In genomic region chr4:129855051-129855970, GRCm38 (mm10) we compare ENCODE assay signal across 9 mouse cellular contexts. TPM values are rescaled to one million over a fixed set of nuclear protein-coding genes. Genes with fewer than 3 reads are reported as not detected.
DNase-seq lines count a peak whose midpoint lies in the region; ATAC-seq and TF ChIP-seq lines count a peak whose summit lies in the region.
"Had no signal": no experiment of that assay in that cellular context is flagged by ENCODE, and none has a peak within 500 bp of the region (broad histone marks: within the 10 kb centered on the region; RNA-seq: fewer than 3 reads in every experiment).

No protein-coding gene starts in this region.

- intact Hi-C loops in left cerebral cortex, postnatal 36 days (cut with DNase I) = no loop called here

- H3K9ac ChIP-seq in neural tube, embryonic 11.5 days (ENCODE audit: low read length) = no peak overlapping the region
- H3K9ac ChIP-seq in hindbrain, embryonic 13.5 days = no peak overlapping the region
- H3K9ac ChIP-seq in liver, embryonic 12.5 days = 0 out of 2 replicates have a peak overlapping the region, but pooled peaks have one; percentile 10
- no peak overlapping the region for H3K9ac ChIP-seq in stomach, postnatal 0 days (ENCODE audit: low read length)
- H3K9ac ChIP-seq in forebrain, embryonic 16.5 days (replicated peaks; ENCODE audit: low read depth, low read length) = no peak overlapping the region

- H3K9me3 ChIP-seq in neural tube, embryonic 11.5 days (ENCODE audit: control insufficient read depth, low read length) = no peaks in the 10 kb centered on the region
- H3K9me3 ChIP-seq in hindbrain, embryonic 13.5 days = no peaks in the 10 kb centered on the region
- H3K9me3 ChIP-seq in liver, embryonic 12.5 days (replicated peaks) = no peaks in the 10 kb centered on the region
- no peaks in the 10 kb centered on the region for H3K9me3 ChIP-seq in stomach, postnatal 0 days (ENCODE audit: control insufficient read depth, low read length)
- no peaks in the 10 kb centered on the region for H3K9me3 ChIP-seq in forebrain, embryonic 16.5 days (ENCODE audit: control insufficient read depth, low read length)

- no peak for TF ChIP-seq EP300 in stomach, postnatal 0 days (optimal IDR thresholded peaks at IDR 0.05)

- H3K4me2 ChIP-seq in neural tube, embryonic 11.5 days (ENCODE audit: low read depth) = no peak overlapping the region
- no peak overlapping the region for H3K4me2 ChIP-seq in hindbrain, embryonic 13.5 days
- peak overlapping the region; percentile 32 for H3K4me2 ChIP-seq in liver, embryonic 12.5 days
- no peak overlapping the region for H3K4me2 ChIP-seq in stomach, postnatal 0 days (replicated peaks; ENCODE audit: low read depth)
- no peak overlapping the region for H3K4me2 ChIP-seq in forebrain, embryonic 16.5 days (ENCODE audit: low read length)

- TF ChIP-seq CTCF in stomach, postnatal 0 days (IDR thresholded peaks at IDR 0.05; ENCODE audit: low read depth) = no peak

- H3K36me3 ChIP-seq in neural tube, embryonic 11.5 days (ENCODE audit: control insufficient read depth, insufficient read depth, low read length) = no peaks in the 10 kb centered on the region; the same call in 1 of the 2 replicates
- H3K36me3 ChIP-seq in hindbrain, embryonic 13.5 days = peaks cover 13% of the 10 kb centered on the region
- H3K36me3 ChIP-seq in liver, embryonic 12.5 days = peaks cover 16% of the 10 kb centered on the region
- peaks cover 5% of the 10 kb centered on the region; the same call in 1 of the 2 replicates for H3K36me3 ChIP-seq in stomach, postnatal 0 days (ENCODE audit: control insufficient read depth, insufficient read depth, low read length)
- H3K36me3 ChIP-seq in forebrain, embryonic 16.5 days (ENCODE audit: control insufficient read depth, insufficient read depth) = no peaks in the 10 kb centered on the region

- WGBS in neural tube, embryonic 11.5 days = 82% methylated on average over 16 of the region's 16 CpGs
- WGBS in hindbrain, embryonic 13.5 days = 78% methylated on average over 16 of the region's 16 CpGs
- 49% methylated on average over 16 of the region's 16 CpGs for WGBS in liver, embryonic 12.5 days (ENCODE audit: insufficient replicate concordance)
- WGBS in stomach, postnatal 0 days = 53% methylated on average over 16 of the region's 16 CpGs
- 82% methylated on average over 16 of the region's 16 CpGs for WGBS in forebrain, embryonic 16.5 days

- H3K27me3 ChIP-seq in neural tube, embryonic 11.5 days (ENCODE audit: control insufficient read depth, insufficient read depth, low read length) = no peaks in the 10 kb centered on the region
- no peaks in the 10 kb centered on the region for H3K27me3 ChIP-seq in hindbrain, embryonic 13.5 days
- H3K27me3 ChIP-seq in liver, embryonic 12.5 days (replicated peaks) = no peaks in the 10 kb centered on the region
- H3K27me3 ChIP-seq in stomach, postnatal 0 days (ENCODE audit: control insufficient read depth, insufficient read depth, low read length) = no peaks in the 10 kb centered on the region
- no peaks in the 10 kb centered on the region for H3K27me3 ChIP-seq in forebrain, embryonic 16.5 days (replicated peaks; ENCODE audit: control insufficient read depth, insufficient read depth, low read length)

- H3K27ac ChIP-seq in neural tube, embryonic 11.5 days (ENCODE audit: low read depth, low read length) = 0 out of 2 replicates have a peak overlapping the region, but pooled peaks have one; percentile 10
- peak overlapping the region; percentile 52; the same call in 1 of the 2 replicates for H3K27ac ChIP-seq in hindbrain, embryonic 13.5 days
- H3K27ac ChIP-seq in liver, embryonic 12.5 days = peak overlapping the region; percentile 27; the same call in 1 of the 2 replicates
- H3K27ac ChIP-seq in stomach, postnatal 0 days (replicated peaks) = no peak overlapping the region
- no peak overlapping the region for H3K27ac ChIP-seq in forebrain, embryonic 16.5 days (ENCODE audit: low read length)
- H3K27ac ChIP-seq: left cerebral cortex, adult 2 months had no signal

- no peak overlapping the region for H3K4me3 ChIP-seq in neural tube, embryonic 11.5 days (ENCODE audit: low read depth, low read length)
- no peak overlapping the region for H3K4me3 ChIP-seq in hindbrain, embryonic 13.5 days
- H3K4me3 ChIP-seq in liver, embryonic 12.5 days = no peak overlapping the region
- no peak overlapping the region for H3K4me3 ChIP-seq in stomach, postnatal 0 days (ENCODE audit: low read depth, low read length)
- H3K4me3 ChIP-seq in forebrain, embryonic 16.5 days (replicated peaks; ENCODE audit: low read length) = no peak overlapping the region
- H3K4me3 ChIP-seq: left cerebral cortex, adult 2 months had no signal

- no peak for ATAC-seq in neural tube, embryonic 11.5 days (ENCODE audit: insufficient read depth, low FRiP score, low TSS enrichment)
- no peak for ATAC-seq in hindbrain, embryonic 13.5 days (ENCODE audit: low FRiP score)
- ATAC-seq in liver, embryonic 12.5 days = peak; percentile 83
- ATAC-seq in stomach, postnatal 0 days (ENCODE audit: low FRiP score, low TSS enrichment) = peak; percentile 61
- no peak for ATAC-seq in forebrain, embryonic 16.5 days

- H3K4me1 ChIP-seq in neural tube, embryonic 11.5 days (ENCODE audit: control insufficient read depth, insufficient read depth, low read length) = peaks cover 3% of the 10 kb centered on the region; the same call in 1 of the 2 replicates
- peaks cover 13% of the 10 kb centered on the region for H3K4me1 ChIP-seq in hindbrain, embryonic 13.5 days (replicated peaks)
- H3K4me1 ChIP-seq in liver, embryonic 12.5 days = peaks cover 34% of the 10 kb centered on the region
- no peaks in the 10 kb centered on the region for H3K4me1 ChIP-seq in stomach, postnatal 0 days (replicated peaks; ENCODE audit: control insufficient read depth, insufficient read depth)
- 0 out of 2 replicates have a peak, but pooled peaks cover 3% of the 10 kb centered on the region for H3K4me1 ChIP-seq in forebrain, embryonic 16.5 days (replicated peaks; ENCODE audit: control insufficient read depth, insufficient read depth, low read length)

- no peak for DNase-seq in neural tube, embryonic 11.5 days (ENCODE audit: low spot score)
- DNase-seq in neural tube, embryonic 10.5 days (ENCODE audit: extremely low spot score, low spot score) = no peak
- no peak for DNase-seq in stomach, postnatal 0 days (ENCODE audit: low spot score)
- no peak for DNase-seq in left cerebral cortex, postnatal 36 days (ENCODE audit: low spot score in 2 of 2)
- no peak for DNase-seq in MN1 (ENCODE audit: low spot score)

RNA-seq across cellular contexts. Expression of gene Ptp4a2, which starts 44.3 kb away (rescaled TPM):
- polyA plus RNA-seq in neural tube, embryonic 11.5 days (2014; fragmentation: Nextera tagmentation; extraction: Ambion mirVana) = 316 and 317 TPM in 2 replicates
- 292 and 306 TPM in 2 replicates for polyA plus RNA-seq in hindbrain, embryonic 13.5 days (2015; fragmentation: Nextera tagmentation; extraction: Ambion mirVana)
- polyA plus RNA-seq in liver, embryonic 12.5 days (2016; fragmentation: Nextera tagmentation; extraction: Ambion mirVana) = 229 and 244 TPM in 2 replicates
- polyA plus RNA-seq in stomach, postnatal 0 days (2015; fragmentation: Nextera tagmentation; extraction: Ambion mirVana) = 270 and 275 TPM in 2 replicates
- 100 to 1,000 TPM; 119 to 127 TPM for total RNA-seq in left cerebral cortex, postnatal 36 days (2021)
- polyA plus RNA-seq in forebrain, embryonic 16.5 days (2015; fragmentation: Nextera tagmentation; extraction: Ambion mirVana) = 278 and 316 TPM in 2 replicates

Comparison
In these comparisons a context has a peak if more than half of its experiments do, and no peak if none do; other contexts are left out.
1. ATAC-seq: peak in liver, embryonic 12.5 days (single experiment) and stomach, postnatal 0 days (single experiment); none in neural tube, embryonic 11.5 days (single experiment), hindbrain, embryonic 13.5 days (single experiment) and forebrain, embryonic 16.5 days (single experiment).
2. H3K27ac ChIP-seq: peak in neural tube, embryonic 11.5 days (single experiment), hindbrain, embryonic 13.5 days (single experiment) and liver, embryonic 12.5 days (single experiment); none in stomach, postnatal 0 days (single experiment) and forebrain, embryonic 16.5 days (single experiment).